Mouse (Mus musculus) liver, adult 2 months (tissue): ENCODE measurements around the gene Syt2.

Experiments used
- CTCF ChIP-seq: fragments of 200-500 bp; IDR thresholded peaks from 2 replicates; pipeline ENCODE4 v1.5.1; 2011; ENCODE audit warnings: low read depth, low read length, control low read depth
- POLR2A ChIP-seq: fragments of 200-500 bp; IDR thresholded peaks from 2 replicates; pipeline ENCODE4 v1.6.1; 2011; ENCODE audit warnings: low read length, control low read depth; ENCODE audit not compliant: insufficient read depth; ENCODE audit errors: extremely low read depth

GRCm38 (mm10) chr1:134757230-134757629 is 110.8 kb downstream of the Syt2 start:
- TF ChIP-seq CTCF, result no peak
- no peak for TF ChIP-seq POLR2A
